Mouse (Mus musculus) layer of hippocampus, adult 9-10 months (tissue): ENCODE data around the gene Slc16a4.
A peak's percentile ranks its signal among the peaks of the same experiment; 100 is the strongest.

Experiments used
- DNase-seq: peaks from one replicate; pipeline ENCODE4 v3.0.0; 2022; ENCODE audit warnings: low spot score

Slc16a4 gene

DNA sequence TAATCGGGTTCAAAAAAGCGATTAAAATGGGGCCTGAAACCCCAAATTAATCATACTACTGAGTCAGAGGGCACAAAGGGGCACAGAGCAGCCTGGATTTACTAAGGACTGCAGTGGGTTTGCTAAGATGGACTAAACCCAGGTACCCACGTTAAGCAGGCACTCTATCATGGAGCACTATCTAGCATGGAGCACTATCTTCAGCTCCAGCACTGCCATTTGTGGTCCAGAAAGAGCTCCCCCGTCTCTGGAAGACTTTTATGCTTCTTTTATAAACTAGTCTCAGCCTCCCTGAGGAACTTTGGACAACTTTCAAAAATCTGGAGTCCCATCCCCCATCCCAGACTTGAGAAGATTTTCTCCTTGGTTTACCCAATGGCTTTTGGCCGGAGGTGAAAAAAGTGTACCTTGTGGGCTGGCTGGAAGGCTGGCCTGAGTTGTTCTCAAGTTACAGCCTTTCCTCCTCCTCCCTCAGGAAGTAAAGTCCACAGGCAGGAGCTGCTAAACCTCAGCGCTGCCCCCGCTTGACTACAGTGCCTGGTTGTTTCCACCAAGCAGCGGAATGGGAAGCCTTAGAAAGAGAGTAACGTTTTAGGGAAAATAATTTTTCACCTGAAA is at the start of gene Slc16a4:
Gene Slc16a4, plus strand, starts transcription at position 467 of the 618 bp plus-strand sequence.
- no peak for DNase-seq

DNA sequence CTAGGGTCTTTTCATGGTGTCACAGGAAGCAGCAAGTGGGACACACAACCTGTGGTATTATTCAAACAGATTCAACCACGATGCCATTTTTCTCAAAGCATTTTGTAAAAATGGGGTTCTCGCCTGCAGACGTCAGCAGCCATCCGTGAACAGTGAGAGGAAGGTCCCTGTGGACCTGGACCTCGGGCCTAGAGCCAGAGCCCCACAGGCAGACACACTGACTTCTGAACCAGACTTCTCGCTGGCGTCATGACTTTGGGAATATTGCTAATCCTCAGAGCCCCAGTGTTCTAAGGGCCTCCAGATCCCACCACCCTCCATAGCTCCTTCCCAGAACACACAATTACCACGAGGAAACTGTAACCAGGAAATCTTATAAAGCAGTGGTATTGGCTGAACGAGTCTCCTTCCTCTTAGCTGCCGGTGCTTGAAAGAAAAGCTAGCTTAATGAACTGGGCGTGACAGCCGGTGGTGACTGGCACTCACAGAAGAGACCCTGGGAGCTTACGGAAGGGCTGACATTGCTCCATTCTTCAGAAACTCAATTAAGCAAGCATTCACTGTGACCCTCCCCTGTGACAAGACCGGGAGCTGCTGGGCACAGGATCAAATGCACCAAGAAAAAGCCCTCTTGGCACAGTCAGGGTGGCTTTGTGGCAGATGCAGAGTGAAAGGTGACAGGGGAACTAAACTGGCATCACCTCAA is 49.5 kb upstream of the Slc16a4 start:
- no peak for DNase-seq

DNA sequence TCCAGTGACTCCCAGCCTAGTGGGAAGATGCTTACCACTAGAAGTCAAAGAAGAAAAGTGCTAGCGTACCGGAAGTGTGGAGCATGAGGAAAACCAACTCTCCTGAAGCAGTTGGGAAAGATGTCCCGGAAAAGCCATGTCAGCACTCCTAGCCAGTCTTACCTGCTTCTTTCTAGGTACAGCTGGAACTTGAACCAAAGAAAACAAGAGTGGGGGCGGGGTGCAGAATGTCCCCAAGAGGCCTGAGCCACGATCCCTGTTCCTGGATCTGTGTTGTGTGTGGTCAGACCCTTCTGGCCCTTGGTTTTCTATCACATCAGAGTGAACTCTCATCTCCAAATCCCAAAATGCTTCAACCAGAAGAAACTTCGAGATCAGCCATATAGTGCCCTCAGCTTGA is 44.2 kb upstream of the Slc16a4 start:
- no peak for DNase-seq

DNA sequence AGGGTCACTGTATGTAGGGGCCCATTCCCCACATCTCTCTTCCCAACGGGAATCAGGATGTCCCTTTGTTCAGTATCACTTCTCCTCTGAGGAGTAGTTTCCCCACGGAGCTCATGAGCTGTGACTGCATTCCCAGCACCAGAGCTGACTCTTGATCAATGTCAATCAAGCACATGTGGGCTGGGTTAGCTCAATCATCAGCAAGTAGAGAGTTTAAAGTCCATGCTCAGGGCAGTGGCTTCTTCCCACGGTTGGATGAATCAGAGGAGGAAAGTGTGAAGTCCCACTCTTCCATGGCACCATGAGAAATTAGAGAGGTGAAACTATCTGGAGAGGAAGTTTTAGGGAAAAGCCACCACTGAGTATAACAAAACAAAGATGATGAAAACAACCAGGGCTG is 42.0 kb upstream of the Slc16a4 start:
- no peak for DNase-seq

DNA sequence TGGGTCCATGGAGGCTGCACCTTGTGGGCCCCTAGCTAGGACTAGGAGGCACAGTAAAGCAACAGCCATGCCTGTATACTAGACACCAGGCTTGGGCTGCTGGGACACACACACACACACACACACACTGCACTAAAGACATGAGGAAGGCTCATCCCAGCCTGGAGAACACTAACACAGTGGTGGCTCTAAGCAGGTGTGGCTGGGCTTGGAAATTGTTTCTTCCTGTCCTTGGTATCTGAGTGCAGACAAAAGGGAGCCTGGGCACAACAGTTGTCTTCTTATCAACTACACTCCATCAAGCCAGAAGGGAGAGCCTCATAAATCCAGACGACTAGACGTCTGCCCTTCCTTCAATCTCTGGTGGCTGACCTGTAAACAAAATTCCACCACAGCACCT is 40.7 kb upstream of the Slc16a4 start:
- no peak for DNase-seq

DNA sequence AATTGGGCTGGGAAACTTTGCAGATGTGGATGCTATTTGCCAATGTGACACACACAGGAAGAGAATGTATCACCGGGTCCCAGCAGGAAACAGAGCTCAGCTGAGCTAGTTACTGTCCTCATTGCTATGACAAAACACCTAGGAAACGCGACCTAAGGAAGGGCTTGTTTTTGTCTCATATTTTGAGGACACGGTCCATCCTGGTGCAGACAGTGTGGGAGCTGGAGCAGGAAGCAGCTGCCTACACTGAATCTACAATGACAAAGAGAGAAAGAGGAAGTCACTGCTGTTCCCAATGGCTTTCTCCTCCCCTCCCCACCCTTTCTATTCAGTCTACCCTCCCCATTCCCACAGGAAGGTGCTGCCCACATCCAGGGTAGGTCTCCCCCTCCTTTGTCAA is 39.0 kb upstream of the Slc16a4 start:
- DNase-seq, result no peak

DNA sequence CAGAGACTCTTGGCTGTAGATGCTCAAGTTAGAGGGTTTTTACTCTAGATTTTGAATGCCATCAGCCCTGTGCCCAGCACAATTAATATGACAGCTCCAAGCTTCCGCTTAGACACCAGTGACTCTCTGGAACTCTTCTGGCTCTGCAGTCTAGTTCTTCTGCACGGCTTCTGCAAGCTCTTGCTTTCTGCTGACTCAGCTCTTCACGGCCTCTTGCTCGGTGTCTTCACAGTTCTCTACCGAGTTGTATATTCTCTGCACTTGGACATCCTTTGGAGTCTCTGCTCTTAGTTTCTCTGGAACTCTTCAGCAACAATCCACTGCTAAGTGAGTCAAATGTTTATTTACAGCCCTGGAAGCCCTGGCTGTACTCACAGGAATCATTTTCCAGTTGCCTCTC is 37.1 kb upstream of the Slc16a4 start:
- no peak for DNase-seq

DNA sequence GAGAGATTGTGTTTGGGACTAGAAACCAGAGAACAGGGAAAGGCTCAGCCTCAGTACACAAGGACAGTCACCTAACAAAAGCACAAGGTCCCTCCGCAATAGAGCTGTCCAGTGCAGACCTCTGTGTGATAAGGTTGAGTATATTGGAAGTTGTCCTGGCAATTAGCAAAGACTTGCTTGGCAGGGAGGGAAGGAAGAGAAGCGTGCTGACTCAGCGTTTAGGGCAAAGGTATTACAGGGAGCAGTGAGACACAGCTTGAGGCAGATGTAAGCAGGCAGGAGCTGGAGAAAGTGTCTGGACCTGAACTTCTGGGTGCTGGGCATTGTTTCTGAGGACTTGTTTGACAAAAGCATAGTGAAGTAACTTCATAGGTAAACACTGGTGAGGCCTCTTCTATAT is 35.0 kb upstream of the Slc16a4 start:
- no peak for DNase-seq

DNA sequence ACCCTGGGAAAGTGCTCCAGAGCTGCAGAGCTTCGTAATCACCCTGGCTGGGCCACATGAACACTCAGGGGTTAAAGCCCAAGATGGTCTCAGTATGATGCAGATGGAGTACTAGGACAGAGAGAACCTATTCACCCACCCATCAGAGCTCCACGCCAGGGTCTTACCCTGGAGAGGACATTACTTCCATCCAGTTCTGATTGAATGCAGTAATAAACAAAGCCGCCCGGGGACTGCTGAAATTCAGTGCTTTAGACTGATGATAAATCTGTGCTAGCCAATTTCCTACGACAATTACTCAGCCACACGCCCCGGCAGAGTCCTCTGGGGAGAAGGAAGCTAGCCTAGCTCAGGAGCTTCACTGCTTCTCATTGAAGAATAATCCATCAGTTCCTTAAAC is 34.3 kb upstream of the Slc16a4 start:
- no peak for DNase-seq

DNA sequence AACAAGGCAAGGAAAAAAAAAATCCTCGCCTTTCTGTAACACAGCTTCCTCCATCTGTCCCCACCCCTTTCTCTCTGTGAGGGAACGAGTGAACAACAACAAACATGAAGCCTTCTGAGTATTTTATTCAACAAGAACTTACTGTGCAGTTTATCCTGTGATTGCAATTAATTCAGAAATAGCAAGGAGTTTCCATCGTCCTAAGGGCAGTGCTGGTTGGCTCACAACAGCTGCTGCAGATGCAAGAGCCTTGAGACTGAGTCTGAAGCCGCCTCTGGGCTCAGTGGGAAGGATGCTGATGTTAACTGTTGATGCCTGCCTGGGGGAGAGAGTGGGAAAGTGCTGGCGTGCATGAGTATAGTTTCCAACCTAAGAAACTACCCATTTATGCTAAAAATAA is 33.1 kb upstream of the Slc16a4 start:
- no peak for DNase-seq

DNA sequence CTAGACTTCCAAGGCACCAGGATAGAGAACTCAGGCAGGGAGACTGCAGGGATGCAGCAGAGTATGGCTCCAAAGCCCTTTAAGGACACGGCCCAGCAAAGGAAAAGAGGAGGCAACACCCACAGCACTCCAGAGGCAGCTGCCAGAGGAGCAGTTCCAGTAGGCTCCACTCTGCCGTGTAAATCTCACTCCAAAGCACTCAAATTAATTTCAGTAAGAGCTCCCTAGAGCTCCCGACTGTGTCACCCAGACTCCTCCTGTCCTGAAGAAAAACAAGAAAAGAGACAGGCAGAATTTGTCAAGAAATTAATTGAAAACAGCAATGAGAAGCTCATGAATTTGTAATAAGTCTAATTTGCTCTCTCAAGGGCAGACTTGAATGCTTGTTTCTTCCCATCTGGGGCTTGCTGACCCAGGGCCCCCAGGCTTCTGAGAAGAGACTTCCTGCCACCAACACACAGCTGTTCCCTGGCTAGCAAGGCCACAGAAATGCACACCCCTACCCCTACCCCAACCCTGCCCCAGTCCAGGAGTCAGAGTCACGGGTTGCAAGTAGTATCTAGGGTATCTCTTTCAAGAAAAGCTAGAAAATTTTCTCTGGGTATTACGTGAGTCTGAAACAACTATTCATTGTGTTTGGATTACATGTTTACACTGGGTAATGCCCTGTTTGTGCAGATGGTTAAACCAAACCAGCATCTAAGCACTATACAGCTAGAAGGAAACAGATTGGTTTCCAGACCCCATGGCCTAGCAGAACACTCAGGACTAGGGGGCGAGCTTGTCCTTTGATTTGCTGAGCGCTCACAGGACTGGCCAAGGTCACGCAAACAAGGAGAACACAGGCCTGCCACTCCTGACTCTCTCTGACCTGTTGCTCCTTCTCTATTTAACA is 29.8 kb upstream of the Slc16a4 start:
- DNase-seq, result no peak

DNA sequence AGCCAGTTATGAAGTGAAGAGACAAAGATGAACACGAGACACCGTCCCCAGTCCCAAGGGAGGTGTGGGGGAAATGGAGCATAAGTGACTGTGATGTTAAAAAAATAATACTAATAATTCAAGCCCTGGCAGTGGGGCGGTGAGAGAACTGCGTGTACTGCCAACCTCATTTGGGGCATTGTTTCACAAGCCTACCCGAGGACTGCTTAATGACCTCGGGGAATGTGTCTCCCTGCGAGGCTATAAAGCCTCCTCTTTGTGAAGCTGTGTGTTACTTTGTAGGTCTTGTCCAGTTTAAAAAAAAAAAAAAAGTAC is 29.2 kb upstream of the Slc16a4 start:
- DNase-seq, result no peak

DNA sequence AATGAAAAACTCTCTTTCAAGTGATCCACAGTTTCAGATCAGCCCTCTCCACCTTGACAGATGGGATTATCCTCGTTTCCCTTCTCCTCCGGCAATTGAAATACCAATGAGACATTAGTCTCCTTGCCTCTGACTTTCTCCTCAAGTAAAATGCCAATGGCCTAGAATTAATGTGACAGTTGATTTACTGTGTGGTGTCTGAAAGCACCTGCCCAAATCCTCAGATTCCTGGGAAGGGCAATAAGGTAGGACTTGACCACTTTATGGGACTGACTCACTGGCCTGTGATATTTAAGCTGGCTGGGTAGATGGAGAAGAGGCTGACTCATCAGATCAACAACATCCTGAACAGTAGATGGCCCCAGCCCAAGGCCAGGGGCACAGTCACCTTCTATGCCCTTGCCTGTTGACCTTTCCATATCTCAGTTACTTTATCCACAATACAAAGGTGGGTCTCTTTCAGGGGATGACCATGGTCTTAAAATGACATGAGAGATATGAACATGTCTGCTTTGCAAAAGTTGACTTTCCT is 24.1 kb upstream of the Slc16a4 start:
- DNase-seq, result no peak

DNA sequence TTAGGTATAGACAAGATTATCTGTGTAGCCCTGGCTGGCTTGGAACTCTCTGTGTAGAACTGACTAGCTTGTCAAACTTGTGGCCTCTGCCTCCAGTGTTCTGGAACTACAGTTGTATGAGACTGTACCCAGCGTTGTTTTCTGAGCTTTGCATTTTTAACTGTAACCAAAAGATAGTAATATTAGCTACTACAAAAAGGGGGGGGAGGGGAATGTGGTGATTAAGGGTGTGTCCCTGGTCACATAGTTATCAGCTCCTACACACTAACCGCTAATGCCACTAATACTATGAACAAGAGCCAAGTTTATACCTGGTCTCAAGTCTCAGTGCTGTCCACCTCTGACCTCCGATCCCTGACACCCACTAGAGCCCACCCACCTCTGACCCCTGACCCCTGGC is 18.6 kb upstream of the Slc16a4 start:
- no peak for DNase-seq

DNA sequence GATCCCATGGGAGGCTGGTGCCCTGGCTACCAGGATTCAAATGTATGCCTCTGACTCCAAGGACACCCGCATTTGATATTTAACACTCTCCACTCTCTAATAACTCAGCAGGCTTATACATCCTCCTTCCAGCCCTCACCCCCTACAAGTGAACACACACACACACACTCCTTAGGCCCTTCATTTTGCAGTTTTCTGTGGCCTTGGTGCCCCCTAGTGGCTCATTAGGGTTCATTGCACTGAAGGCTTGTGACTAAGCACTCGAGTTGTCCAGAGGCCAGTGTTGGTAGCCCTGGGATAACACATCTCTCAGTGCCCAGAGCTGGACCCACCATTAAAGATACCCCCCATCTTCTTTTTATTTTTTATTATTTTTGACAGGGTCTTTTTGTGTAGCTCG is 17.2 kb upstream of the Slc16a4 start:
- DNase-seq, result peak; percentile 50

DNA sequence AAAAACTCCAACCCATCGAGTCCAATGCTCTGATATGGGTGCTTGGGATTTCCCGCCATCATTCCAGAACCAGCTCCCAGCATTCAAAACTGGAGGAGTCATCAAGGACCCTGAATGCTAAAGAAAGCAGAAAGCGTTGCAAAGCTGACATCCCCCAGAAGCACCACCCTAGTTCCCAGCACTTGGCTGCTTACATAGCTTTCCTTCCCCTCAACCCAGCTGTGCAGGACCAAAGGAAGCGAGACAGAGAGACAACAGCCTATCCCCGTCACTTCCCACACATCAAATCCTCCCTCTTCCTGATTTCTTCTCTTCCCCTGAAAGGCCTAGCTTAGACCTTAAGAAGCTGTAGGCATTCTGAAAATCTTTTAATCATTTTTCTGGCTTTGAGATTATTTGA is 15.7 kb upstream of the Slc16a4 start:
- DNase-seq, result no peak

DNA sequence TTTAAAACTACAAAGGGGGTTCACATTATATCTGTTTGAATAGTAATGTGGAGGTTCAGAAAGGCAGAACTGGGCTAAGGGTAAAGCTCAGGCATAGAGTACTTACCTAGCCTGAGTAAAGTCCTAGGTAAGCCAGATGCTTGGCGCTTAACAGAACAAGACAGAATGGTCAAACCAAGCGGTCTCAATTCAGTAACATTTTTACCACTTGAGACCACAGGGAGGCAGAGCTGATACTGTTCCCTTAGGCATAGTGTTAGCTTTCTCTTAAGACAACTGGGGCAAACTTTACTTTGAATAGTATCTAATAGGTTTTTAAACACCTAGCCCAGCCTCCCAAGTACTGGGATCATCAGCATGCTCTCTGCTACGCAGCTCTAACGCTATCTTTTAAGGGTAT is 15.0 kb upstream of the Slc16a4 start:
- DNase-seq, result no peak

DNA sequence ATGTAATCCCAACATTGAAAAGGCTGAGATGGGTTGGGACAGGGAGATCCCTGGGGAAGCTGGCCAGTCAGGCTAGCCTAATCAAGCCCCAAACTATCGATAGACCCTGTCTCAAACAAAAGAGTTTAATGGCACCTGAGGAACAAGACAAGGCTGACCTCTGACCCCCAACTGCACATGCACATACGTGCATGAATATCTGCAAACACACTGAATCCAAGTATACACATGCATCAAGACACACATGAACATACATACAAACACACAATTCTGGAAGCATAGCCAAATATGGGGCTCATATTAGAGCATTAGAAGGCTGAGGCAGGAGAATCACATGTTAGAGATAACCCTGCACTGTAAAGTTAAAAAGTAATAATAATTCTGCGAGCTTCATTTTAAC is 14.4 kb upstream of the Slc16a4 start:
- DNase-seq, result no peak

DNA sequence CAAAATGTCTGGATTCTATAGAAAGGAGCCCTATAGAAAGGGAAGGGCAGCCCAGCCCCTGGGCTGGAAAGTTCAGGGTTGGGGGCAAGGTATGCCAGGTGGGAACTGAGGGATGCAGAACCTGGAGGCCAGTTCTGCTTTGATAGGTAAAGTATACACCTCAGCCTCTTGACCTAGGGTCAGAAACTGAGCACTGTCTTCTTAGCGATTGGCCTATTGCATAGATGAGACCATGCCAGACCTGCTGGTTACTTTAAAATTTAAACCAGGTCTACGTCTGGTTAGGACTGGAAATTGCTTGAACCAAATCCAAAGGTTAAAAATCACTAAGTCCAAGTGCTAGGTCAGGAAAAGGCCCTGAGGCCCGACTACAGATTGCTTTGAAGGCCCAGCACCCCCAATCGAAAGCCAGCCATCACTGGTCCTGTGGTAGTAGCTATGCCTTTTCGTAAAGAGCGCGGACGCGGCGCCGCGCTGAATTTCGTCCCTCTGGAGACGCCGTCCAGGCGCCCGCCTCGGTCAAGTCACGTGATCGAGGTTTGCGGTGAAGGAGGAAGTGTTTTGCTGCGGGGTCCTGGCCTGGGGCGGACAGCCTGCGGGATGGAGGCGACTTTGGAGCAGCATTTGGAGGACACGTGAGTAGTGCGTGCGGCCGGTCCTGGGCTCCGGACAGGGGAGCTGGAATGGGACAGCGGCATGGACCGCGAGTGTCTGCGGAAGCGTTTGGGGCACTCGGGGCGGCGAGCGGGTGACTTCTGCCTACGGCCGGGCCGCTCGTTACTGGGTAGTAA is 12.4 kb upstream of the Slc16a4 start, which contains the start of gene Lamtor5:
Gene Lamtor5, plus strand, starts transcription at position 380 of the 791 bp plus-strand sequence.
- peak; percentile 83 for DNase-seq

DNA sequence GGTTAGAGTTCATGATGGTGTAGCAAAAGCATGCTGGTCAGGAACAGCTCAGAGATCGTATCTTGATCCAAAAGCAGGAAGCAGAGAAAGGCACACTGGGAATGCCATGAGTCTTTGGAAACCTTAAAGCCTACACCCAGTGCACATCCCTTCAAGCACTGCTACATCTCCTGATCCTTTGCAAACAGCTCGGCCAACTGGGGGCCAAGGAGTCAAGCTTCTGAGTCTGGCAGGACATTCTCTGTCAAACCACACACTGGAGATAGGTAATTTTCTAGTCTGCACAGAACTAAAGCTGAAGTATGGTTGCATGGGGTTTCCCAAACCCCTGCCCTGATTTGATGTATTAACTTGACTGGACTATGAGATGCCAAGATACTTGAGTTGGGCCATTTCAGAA is 4.9 kb upstream of the Slc16a4 start:
- DNase-seq, result no peak

DNA sequence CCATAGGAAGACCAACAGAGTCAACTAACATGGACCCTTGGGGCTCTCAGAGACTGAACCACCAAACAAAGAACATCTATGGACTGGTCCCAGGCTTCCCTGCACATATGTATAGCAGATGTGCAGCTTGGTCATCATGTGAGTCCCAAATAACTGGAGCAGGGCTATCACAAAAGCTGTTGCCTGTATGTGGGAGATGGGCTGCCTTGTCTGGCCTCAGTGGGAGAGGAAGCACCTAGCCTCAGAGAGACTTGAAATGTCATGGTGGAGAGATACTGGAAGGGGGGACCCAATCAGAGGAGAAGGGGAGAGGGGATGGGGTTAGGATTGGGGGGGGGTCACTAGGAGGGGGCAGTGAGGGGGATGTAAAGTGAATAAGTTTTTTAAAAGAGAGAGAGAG is 3.7 kb upstream of the Slc16a4 start:
- DNase-seq, result no peak
